Mouse (Mus musculus): ENCODE results near the gene Lgr4. TPM values are rescaled to one million over a fixed set of nuclear protein-coding genes. Genes with fewer than 3 reads are reported as not detected.

Gene Lgr4
- total and polyA plus RNA-seq, 3 experiments: 4.3 to 4.5 TPM; not detected in 1

DNA sequence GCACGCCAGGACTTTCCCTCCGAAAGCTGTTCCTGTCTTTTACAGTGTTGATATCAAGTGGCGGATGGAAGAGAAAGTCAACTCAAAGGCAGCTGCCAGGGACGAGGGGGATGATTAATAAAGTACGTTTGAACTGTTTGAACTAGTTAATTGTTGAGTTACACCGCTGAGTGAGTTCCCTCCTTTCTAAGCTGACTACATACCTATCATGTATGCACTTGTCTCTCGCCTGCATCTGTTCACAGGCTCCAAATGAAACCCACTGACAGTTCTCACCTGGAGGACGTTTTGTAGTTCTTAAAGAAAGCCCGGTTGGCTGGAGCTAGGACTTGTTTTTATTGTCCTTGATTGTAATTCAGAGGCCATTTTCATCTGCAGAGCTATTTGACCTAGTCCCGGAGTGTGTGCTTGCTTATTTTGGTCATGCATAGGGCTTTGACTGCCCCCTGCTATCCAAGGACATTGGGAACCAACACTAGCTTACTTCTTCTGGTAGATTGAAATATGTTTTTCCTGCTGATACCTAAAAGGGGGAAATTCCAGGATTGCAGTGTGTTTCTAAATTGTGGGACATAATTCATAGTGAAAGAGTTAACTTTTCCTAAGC is 52.6 kb downstream of the Lgr4 start:
- no peaks in the 10 kb centered on the region for H3K9me3 ChIP-seq (replicated peaks; ENCODE audit: insufficient read depth, low read length)

DNA sequence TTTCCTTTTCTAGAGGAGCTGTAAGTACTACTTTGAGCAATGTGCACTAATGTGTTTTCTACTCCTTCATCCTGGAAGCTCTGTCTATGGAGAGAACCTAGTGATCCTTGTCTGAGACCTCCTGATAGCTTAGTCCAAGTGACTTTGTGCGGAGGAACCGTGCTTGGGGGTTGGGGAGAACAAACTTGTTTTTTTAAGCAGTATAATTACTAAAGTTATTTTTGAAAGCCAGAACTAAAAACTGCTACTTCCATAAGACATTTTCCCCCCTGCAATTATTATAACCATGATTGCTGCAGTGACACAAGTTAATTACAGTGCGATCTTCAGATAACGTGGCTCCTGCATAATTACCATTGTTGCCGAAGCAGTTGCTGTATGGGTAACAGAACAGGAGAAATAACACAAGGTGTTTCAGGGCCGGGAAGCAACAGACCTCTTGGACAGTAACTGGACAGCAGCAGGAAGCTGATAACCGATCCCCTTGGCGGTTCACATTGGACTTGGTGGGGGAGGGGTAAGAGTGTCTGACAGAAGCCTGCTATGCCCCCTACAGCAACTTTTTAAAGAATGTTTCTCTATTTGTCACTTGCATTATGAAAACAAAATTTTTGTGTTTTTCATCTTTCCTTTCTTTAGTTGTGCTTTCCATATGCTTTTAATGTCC is 53.4 kb downstream of the Lgr4 start:
- TF ChIP-seq KAT2A (conservative IDR thresholded peaks at IDR 0.05; ENCODE audit: low read depth, low read length): no peak
- TF ChIP-seq JUND (IDR thresholded peaks at IDR 0.05; ENCODE audit: low read depth, low read length): no peak
- TF ChIP-seq ZKSCAN1 (IDR thresholded peaks at IDR 0.05; ENCODE audit: low read depth, low read length): no peak
- H3K9me3 ChIP-seq (replicated peaks; ENCODE audit: insufficient read depth, low read length): no peaks in the 10 kb centered on the region
- H3K27me3 ChIP-seq (ENCODE audit: control insufficient read depth in 1 of 2, insufficient read depth in 2 of 2, low read length in 2 of 2): no peaks in the 10 kb centered on the region
- no peak overlapping the region for H3K9ac ChIP-seq (ENCODE audit: control insufficient read depth, low read depth, low read length, poor library complexity, severe bottlenecking)
- DNase-seq (ENCODE audit: low read depth, low spot score): no peak
- H3K79me2 ChIP-seq (ENCODE audit: control insufficient read depth, insufficient read depth, low read length, poor library complexity): no peaks in the 10 kb centered on the region; the same call in 1 of the 2 replicates
- no peak overlapping the region for H3K27ac ChIP-seq (ENCODE audit: control insufficient read depth, low read depth, low read length)
- H3K4me1 ChIP-seq (ENCODE audit: control insufficient read depth in 1 of 2, insufficient read depth in 2 of 2, low read length in 2 of 2): no peaks in the 10 kb centered on the region
- H3K4me3 ChIP-seq (ENCODE audit: control insufficient read depth in 1 of 2, insufficient read depth in 1 of 2, low read depth in 2 of 2, low read length in 2 of 2): no peak overlapping the region
- no peaks in the 10 kb centered on the region for H3K36me3 ChIP-seq (ENCODE audit: control insufficient read depth in 1 of 2, insufficient read depth in 2 of 2, low read length in 2 of 2)

More for the DNA sequence above, 52.6 kb downstream of the Lgr4 start:
- TF ChIP-seq TAL1 (IDR thresholded peaks at IDR 0.05; ENCODE audit: low read length) (no peak), NELFE (IDR thresholded peaks at IDR 0.05; ENCODE audit: low read depth, low read length) (no peak), MAX (IDR thresholded peaks at IDR 0.05; ENCODE audit: low read length) (no peak), MYB (IDR thresholded peaks at IDR 0.05; ENCODE audit: low read depth, low read length) (no peak), TBP (IDR thresholded peaks at IDR 0.05; ENCODE audit: low read depth, low read length) (no peak), ETS1 (IDR thresholded peaks at IDR 0.05; ENCODE audit: low read depth, low read length) (no peak), RAD21 (IDR thresholded peaks at IDR 0.05; ENCODE audit: low read depth, low read length) (no peak), EP300 (IDR thresholded peaks at IDR 0.05; ENCODE audit: low read depth in 1 of 2, low read length in 2 of 2) (no peak), CHD2 (IDR thresholded peaks at IDR 0.05; ENCODE audit: low read length) (no peak), USF2 (IDR thresholded peaks at IDR 0.05; ENCODE audit: borderline replicate concordance in 1 of 2, insufficient read depth in 1 of 2, low read depth in 1 of 2, low read length in 2 of 2) (no peak), CHD1 (IDR thresholded peaks at IDR 0.05; ENCODE audit: low read depth, low read length) (no peak)
- DNase-seq (ENCODE audit: low read depth, low spot score): no peak
- Histone ChIP-seq H3K4me1 (ENCODE audit: control insufficient read depth in 1 of 2, insufficient read depth in 2 of 2, low read length in 2 of 2) (no peaks in the 10 kb centered on the region), H3K9ac (ENCODE audit: control insufficient read depth, low read depth, low read length, poor library complexity, severe bottlenecking) (no peak overlapping the region), H3K36me3 (ENCODE audit: control insufficient read depth in 1 of 2, insufficient read depth in 2 of 2, low read length in 2 of 2) (no peaks in the 10 kb centered on the region), H3K27me3 (ENCODE audit: control insufficient read depth in 1 of 2, insufficient read depth in 2 of 2, low read length in 2 of 2) (no peaks in the 10 kb centered on the region), H3K27ac (ENCODE audit: control insufficient read depth, low read depth, low read length) (no peak overlapping the region), H3K79me2 (ENCODE audit: control insufficient read depth, insufficient read depth, low read length, poor library complexity) (no peaks in the 10 kb centered on the region; the same call in 1 of the 2 replicates), H3K4me3 (ENCODE audit: control insufficient read depth in 1 of 2, insufficient read depth in 1 of 2, low read depth in 2 of 2, low read length in 2 of 2) (no peak overlapping the region)

DNA sequence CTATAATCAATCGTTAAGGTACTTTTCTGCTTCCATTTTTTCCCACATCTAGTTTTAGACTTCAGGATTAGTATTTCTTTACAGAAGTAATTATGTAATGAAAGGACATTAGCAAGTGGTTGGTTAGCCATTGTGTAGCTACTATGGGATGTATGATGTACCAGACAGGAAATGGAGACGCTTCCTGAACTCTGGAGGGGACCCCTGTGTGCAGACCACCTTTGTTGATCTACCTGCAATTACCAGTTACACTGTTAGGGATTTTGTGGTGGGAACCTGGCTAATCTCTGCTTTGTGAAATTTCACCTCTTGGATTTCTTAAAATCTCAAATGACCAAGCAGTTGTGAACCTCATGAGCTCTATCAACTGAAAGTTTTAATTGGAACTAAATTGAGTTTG is 54.9 kb downstream of the Lgr4 start:
- H3K27ac ChIP-seq (ENCODE audit: control insufficient read depth, low read depth, low read length): no peak overlapping the region
- no peaks in the 10 kb centered on the region for H3K9me3 ChIP-seq (replicated peaks; ENCODE audit: insufficient read depth, low read length)
- H3K4me3 ChIP-seq (ENCODE audit: control insufficient read depth in 1 of 2, insufficient read depth in 1 of 2, low read depth in 2 of 2, low read length in 2 of 2): no peak overlapping the region
- H3K4me1 ChIP-seq (ENCODE audit: control insufficient read depth in 1 of 2, insufficient read depth in 2 of 2, low read length in 2 of 2): no peaks in the 10 kb centered on the region
- no peaks in the 10 kb centered on the region for H3K36me3 ChIP-seq (ENCODE audit: control insufficient read depth in 1 of 2, insufficient read depth in 2 of 2, low read length in 2 of 2)
- H3K79me2 ChIP-seq (ENCODE audit: control insufficient read depth, insufficient read depth, low read length, poor library complexity): no peaks in the 10 kb centered on the region
- H3K27me3 ChIP-seq (ENCODE audit: control insufficient read depth in 1 of 2, insufficient read depth in 2 of 2, low read length in 2 of 2): no peaks in the 10 kb centered on the region
- DNase-seq (ENCODE audit: low read depth, low spot score): no peak
- H3K9ac ChIP-seq (ENCODE audit: control insufficient read depth, low read depth, low read length, poor library complexity, severe bottlenecking): no peak overlapping the region
- TF ChIP-seq MAFK (IDR thresholded peaks at IDR 0.05; ENCODE audit: borderline replicate concordance, low read depth, low read length) (no peak), ETS1 (IDR thresholded peaks at IDR 0.05; ENCODE audit: low read depth, low read length) (no peak), GATA1 (IDR thresholded peaks at IDR 0.05; ENCODE audit: low read depth, low read length) (no peak), POLR2AphosphoS5 (IDR thresholded peaks at IDR 0.05; ENCODE audit: borderline replicate concordance, low read depth, low read length) (no peak), EP300 (IDR thresholded peaks at IDR 0.05; ENCODE audit: low read depth in 1 of 2, low read length in 2 of 2) (no peak), ZC3H11A (IDR thresholded peaks at IDR 0.05; ENCODE audit: low read depth, low read length) (no peak), CHD1 (IDR thresholded peaks at IDR 0.05; ENCODE audit: low read depth, low read length) (no peak), MAZ (IDR thresholded peaks at IDR 0.05; ENCODE audit: low read depth, low read length) (no peak), NELFE (IDR thresholded peaks at IDR 0.05; ENCODE audit: low read depth, low read length) (no peak), ZMIZ1 (IDR thresholded peaks at IDR 0.05; ENCODE audit: low read depth, low read length) (no peak), GABPA (IDR thresholded peaks at IDR 0.05; ENCODE audit: low read depth, low read length) (no peak), POLR2A (IDR thresholded peaks at IDR 0.05; ENCODE audit: control insufficient read depth in 1 of 2, insufficient read depth in 1 of 2, low read depth in 1 of 2, low read length in 2 of 2, poor library complexity in 1 of 2) (no peak), RAD21 (IDR thresholded peaks at IDR 0.05; ENCODE audit: low read depth, low read length) (no peak), RCOR1 (IDR thresholded peaks at IDR 0.05; ENCODE audit: low read depth, low read length) (no peak)

Measured in MEL (cell line).